Mouse (Mus musculus) CD4-positive, CD25-positive, alpha-beta regulatory T cell, adult 2 months (primary cell): ENCODE results near the gene Slc16a14.

Experiments used
- DNase-seq: peaks from one replicate; pipeline ENCODE4 v3.0.0-alpha.2; 2012; ENCODE audit warnings: low read depth, low spot score

The Slc16a14 gene

GRCm38 (mm10) chr1:84910177-84910804 is 24.6 kb downstream of the Slc16a14 start:
- DNase-seq = no peak

- no peak for DNase-seq
These were observed 30.5 kb downstream of the Slc16a14 start for GRCm38 (mm10) chr1:84904467-84904866.

DNA sequence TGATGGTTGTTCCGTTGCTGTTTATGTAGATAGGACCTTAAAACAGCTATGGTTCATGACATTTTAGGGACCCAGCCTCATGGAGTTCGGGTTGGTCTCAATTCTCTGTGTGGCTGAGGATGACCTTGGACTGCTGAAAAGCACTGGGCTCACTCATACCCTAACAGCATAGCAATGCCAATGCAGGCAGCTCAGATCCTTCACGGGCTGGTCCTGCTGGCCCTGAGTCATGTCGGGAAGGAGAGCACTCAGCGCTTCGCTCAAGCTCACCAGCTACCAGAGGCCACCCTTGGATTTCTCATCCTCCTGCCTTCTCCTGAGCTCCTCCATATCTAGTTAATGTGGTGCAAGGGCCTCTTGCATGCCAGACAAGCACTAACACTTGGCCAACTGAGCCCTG is 35.8 kb downstream of the Slc16a14 start:
- no peak for DNase-seq

GRCm38 (mm10) chr1:84897364-84897763 is 37.6 kb downstream of the Slc16a14 start:
- no peak for DNase-seq

GRCm38 (mm10) chr1:84891746-84892145 is 43.2 kb downstream of the Slc16a14 start:
- no peak for DNase-seq

DNA sequence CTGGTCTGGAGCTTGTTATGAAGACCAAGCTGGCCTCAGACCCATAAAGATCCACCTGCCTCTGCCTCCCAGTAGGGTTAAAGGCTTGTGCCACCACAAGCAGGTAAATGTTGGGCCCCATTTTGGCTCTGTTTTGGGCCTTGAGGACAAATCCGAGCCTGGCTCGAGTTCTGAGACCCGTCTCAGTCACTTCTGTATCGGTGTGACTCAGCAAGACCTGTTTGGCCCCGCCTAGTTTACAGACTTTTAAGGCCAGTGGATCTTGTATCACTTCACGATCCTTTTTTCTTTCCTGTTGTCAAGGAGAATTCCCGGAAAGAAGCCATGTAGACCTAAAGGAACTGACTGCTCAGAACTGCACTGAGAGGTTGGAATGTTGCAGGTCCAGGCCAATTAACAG is 44.4 kb downstream of the Slc16a14 start:
- DNase-seq = no peak

DNA sequence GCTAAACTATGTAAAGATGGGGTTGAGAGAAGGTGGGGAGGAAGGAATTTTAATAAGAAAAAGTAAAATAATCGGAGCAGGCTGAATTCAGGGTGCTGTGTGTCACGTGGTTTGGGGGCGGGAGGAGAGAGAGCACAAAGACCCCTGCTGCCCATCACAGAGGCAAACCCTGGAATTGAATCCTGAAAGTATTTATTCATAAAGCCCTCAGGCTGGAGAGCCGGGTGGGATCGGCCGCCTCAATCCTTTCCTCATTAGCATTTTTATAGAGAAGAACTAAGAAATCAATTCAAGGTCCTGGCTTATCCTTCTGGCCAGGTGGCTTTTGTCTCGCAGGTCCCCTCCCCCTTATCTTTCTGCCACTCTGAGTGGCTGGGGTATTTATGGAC is 44.9 kb downstream of the Slc16a14 start:
- DNase-seq = no peak

DNA sequence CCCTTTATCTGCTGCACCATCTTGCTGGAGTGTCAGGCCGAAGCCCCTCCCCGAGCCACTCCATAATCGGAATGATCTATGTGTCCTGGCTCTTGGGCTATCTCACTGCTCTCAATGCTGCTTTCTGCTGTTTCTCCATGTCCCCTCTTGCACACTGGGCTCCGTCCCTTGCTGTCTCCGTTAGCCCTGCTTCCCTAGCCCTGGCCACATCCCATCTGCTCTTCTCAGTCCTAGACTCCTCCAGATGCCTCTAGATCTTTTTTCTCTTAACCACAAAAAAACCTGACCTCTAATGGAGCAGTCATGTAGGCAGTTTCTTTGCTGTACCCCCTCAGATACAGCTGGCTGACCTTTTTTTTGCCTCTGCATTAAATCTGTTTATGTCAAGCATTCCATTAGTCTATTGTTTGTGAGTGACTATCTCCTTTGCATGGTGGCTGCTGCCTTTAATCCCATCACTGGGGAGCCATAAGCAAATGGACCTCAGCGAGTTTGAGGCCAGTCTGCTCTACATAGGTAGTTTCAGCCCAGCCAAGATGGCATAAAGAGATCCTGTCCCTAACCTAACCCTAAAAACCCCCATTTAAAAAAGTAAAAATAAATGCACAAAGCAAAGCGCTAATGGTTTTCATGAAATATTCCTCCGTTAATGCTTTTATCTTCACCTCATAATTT is 45.5 kb downstream of the Slc16a14 start:
- no peak for DNase-seq

DNA sequence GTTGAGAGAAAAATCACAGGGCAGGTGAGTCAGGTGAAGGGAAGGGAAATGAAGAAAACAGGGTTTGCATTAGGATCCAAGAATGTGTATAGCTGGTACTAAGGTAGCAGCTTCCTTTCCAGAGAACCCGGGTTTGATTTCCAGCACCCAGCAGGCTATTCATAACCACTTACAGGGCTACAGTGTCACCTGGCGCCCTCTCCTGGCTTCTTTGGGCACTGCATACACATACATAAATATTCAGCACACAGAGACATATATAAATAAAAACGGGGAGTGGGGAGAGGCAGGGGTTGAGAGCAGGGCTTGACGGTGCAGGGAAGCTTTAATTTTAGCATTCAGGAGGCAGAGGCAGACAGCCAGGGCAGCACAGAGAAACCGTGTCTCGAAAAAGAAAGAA is 49.0 kb downstream of the Slc16a14 start:
- peak; percentile 52 for DNase-seq

DNA sequence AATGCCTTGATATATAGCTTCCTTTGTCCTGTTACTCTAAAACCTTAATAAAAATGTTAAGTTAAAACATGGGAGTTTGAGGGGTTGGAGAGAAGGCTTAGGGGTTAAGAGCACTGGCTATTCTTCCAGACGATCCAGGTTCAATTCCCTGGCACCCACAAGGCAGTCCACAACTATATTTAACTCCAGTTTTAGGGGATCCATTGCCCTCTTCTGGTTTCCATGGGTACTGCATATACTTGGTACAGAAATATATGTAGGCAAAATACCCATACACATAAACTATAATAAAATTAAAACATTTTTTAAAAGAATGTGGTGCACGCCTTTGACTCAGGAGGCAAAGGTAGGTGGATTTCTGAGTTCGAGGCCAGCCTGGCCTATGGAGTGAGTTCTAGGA is 49.8 kb downstream of the Slc16a14 start:
- DNase-seq = peak; percentile 46

DNA sequence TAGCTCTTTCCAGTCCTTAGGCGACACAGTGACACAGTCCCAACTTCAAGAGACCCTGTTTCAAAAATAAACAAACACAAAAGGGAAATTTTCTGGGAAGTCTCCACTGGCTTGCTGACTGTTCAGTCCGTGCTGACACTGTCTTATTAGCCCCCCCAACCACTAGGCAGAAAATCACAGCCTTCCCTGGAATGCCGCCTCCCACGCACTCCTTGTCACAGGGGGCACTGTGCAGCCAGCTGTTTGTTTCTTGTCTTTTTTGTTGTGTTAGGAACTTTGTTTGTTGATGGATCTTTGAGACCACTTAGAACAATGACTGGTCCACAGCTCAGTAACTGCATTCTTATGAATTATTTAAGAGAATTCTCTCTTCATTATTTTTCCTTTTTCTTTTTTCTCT is 51.0 kb downstream of the Slc16a14 start:
- no peak for DNase-seq

GRCm38 (mm10) chr1:84882937-84883336 is 52.0 kb downstream of the Slc16a14 start:
- DNase-seq = no peak

GRCm38 (mm10) chr1:84882066-84882532 is 52.8 kb downstream of the Slc16a14 start:
- DNase-seq = no peak

DNA sequence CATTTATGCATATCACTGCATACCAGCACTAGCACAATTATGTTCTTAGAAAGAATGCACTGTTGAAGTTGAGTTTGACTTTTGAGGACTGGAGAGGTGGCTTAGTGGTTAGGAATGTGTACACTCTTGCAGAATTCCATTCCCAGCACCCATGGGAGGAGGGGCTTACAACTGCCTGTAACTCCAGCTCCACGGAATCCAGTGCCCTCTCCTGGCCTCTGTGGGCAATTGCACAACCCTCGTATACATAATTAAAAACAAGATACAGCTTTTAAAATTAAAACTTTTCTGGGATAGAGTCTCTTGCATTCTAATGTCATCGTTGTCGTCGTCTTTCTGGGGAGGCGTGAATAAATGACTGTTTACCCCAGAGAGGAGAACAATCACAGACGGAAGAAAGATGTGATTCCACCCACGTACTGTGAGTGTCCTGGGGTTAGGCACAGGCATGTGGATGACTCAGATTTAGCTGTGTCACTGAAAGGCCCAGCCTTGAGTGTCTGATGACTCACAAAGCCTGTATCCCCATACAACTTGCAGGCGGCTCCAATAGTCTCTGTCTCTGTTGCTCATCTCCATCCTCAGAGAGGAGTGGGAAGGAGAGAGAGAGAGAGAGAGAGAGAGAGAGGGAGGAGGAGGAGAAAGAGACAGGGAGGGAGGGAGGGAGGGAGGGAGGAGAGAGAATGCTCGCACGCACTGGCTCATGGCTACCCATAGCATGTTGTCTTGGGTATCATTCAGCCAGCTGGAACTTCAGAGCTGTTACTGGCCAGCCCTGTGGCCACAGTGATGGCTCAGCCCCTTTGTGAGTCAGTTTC is 53.5 kb downstream of the Slc16a14 start:
- DNase-seq = peak; percentile 17

DNA sequence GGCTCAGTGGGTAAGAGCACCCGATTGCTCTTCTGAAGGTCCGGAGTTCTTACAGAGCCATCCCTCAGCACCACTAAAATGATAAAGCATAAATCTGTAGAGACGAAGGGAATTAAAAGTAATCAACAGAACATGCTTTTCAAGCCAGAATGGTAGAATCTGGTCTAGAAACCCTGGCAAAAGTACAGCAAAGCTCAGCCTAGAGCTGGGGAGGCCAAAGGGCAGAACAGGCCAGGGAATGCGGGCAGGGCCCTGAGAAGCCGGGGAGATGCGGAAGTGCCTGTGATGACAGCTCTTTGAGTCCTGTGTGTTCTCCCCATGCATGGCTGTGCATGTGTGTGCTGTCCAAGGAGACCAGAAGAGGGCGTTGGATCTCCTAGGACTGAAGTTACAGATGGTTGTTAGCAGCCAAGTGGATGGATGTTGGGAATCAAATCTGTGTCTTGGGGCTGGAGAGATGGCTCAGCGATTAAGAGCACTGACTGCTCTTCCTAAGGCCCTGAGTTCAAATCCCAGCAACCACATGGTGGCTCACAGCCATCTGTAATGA is 55.3 kb downstream of the Slc16a14 start:
- no peak for DNase-seq

DNA sequence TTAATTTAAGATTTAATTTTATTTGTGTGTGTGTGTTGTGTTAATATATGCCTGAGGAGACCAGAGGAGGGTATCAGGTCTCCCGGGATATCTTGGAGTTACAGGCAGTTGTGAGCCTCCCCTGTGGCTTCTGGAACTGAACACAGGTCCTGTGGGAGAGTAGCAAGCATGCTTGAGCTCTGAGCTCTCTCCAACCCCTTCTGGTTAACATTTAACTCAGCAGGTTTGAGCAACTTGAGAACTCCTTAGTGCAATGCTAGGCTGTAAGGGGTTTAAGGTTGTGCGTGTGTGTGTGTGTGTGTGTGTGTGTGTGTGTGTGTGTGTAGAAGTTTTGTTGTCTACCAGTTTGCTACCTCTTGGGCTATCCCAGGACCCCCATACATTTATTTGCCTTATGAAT is 57.3 kb downstream of the Slc16a14 start:
- no peak for DNase-seq

GRCm38 (mm10) chr1:84872939-84873338 is 62.0 kb downstream of the Slc16a14 start:
- no peak for DNase-seq

- DNase-seq = no peak
These were observed 62.8 kb downstream of the Slc16a14 start for GRCm38 (mm10) chr1:84872105-84872504.

GRCm38 (mm10) chr1:84871131-84871530 is 63.8 kb downstream of the Slc16a14 start:
- no peak for DNase-seq

- no peak for DNase-seq
These were observed 65.4 kb downstream of the Slc16a14 start for GRCm38 (mm10) chr1:84869498-84869897.

GRCm38 (mm10) chr1:84868841-84869240 is 66.1 kb downstream of the Slc16a14 start:
- no peak for DNase-seq

GRCm38 (mm10) chr1:84868311-84868710 is 66.6 kb downstream of the Slc16a14 start:
- DNase-seq = no peak
